ENCODE assay signal across 9 mouse cellular contexts in genomic region chr7:78566617-78567016, GRCm38 (mm10).
DNase-seq lines count a peak whose midpoint lies in the region; ATAC-seq lines count a peak whose summit lies in the region.
"Had no signal": no experiment of that assay in that cellular context is flagged by ENCODE, and none has a peak within 500 bp of the region (broad histone marks: within the 10 kb centered on the region; RNA-seq: fewer than 3 reads in every experiment).

No protein-coding gene starts in this region.

- ATAC-seq in heart, embryonic 11.5 days (replicated peaks; ENCODE audit: insufficient number of reproducible peaks, low FRiP score, low TSS enrichment): no peak
- no peak for ATAC-seq in activated CD4-positive, CD25-positive, alpha-beta regulatory T cell, adult 4 months

- H3K4me1 ChIP-seq in heart, embryonic 11.5 days (ENCODE audit: control insufficient read depth, insufficient read depth, low read length): no peaks in the 10 kb centered on the region

- DNase-seq in heart, adult 8-10 months (ENCODE audit: low spot score): peak; percentile 29
- peak; percentile 63 for DNase-seq in thymus, postnatal 0 days (ENCODE audit: low spot score)
- no peak for DNase-seq in thymus, adult 18-20 months
- DNase-seq in embryo, embryonic 10.5 days (ENCODE audit: low spot score): peak; percentile 71
- peak; percentile 25 for DNase-seq in thymus, postnatal 25 days
- no peak for DNase-seq in right cerebral cortex, postnatal 4 days

- H3K36me3 ChIP-seq in heart, embryonic 11.5 days (ENCODE audit: control insufficient read depth, insufficient read depth, low read length): no peaks in the 10 kb centered on the region
- H3K36me3 ChIP-seq: neural tube, embryonic 13.5 days had no signal

- H3K4me2 ChIP-seq in heart, embryonic 11.5 days: no peak overlapping the region
- H3K4me2 ChIP-seq: neural tube, embryonic 13.5 days had no signal

- H3K9ac ChIP-seq in heart, embryonic 11.5 days (ENCODE audit: low read depth, low read length): no peak overlapping the region
- H3K9ac ChIP-seq: neural tube, embryonic 13.5 days had no signal

- H3K27me3 ChIP-seq in heart, embryonic 11.5 days (ENCODE audit: control insufficient read depth, insufficient read depth, low read length): peaks cover 7% of the 10 kb centered on the region
- H3K27me3 ChIP-seq: neural tube, embryonic 13.5 days had no signal

- H3K4me3 ChIP-seq in heart, embryonic 11.5 days (ENCODE audit: low read depth, low read length): no peak overlapping the region
- H3K4me3 ChIP-seq: neural tube, embryonic 13.5 days had no signal

- 41% methylated on average over 3 of the region's 3 CpGs for WGBS in heart, embryonic 11.5 days (ENCODE audit: insufficient replicate concordance)

- no peak overlapping the region for H3K27ac ChIP-seq in heart, embryonic 11.5 days (ENCODE audit: low read depth, low read length)
- H3K27ac ChIP-seq: neural tube, embryonic 13.5 days had no signal

- no peaks in the 10 kb centered on the region for H3K9me3 ChIP-seq in heart, embryonic 11.5 days (replicated peaks; ENCODE audit: control insufficient read depth, low read length)
- H3K9me3 ChIP-seq: neural tube, embryonic 13.5 days had no signal

Comparison
In these comparisons a context has a peak if more than half of its experiments do, and no peak if none do; other contexts are left out.
1. DNase-seq: peak in heart, adult 8-10 months (single experiment), thymus, postnatal 0 days (single experiment), embryo, embryonic 10.5 days (single experiment) and thymus, postnatal 25 days (single experiment); none in thymus, adult 18-20 months (0 of 2) and right cerebral cortex, postnatal 4 days (single experiment).